Mouse (Mus musculus) MEL (cell line): ENCODE measurements around the gene Ppp2r2c.

Source experiments
- CTCF ChIP-seq, 3 experiments: IDR thresholded peaks in 2 of 3; conservative IDR thresholded peaks in 1 of 3; 2 replicates each; pipeline ENCODE4 v1.5.1; 2011 to 2012; ENCODE audit warnings: low read length in 3 of 3, low read depth in 2 of 3, mild to moderate bottlenecking in 2 of 3, improper control_type of control experiment in 1 of 3, inconsistent platforms in 1 of 3, mixed read lengths in 1 of 3, moderate library complexity in 1 of 3; ENCODE audit not compliant: control insufficient read depth in 1 of 3, insufficient read depth in 1 of 3, poor library complexity in 1 of 3, severe bottlenecking in 1 of 3
- GATA1 ChIP-seq: IDR thresholded peaks from 2 replicates; pipeline ENCODE4 v1.6.1; 2011; ENCODE audit warnings: low read depth, low read length, improper control_type of control experiment
- POLR2A ChIP-seq, 2 experiments: IDR thresholded peaks; 2 replicates each; pipeline ENCODE4 v1.6.1; 2011 to 2012; ENCODE audit warnings: low read length in 2 of 2, mild to moderate bottlenecking in 2 of 2, control low read depth in 1 of 2, improper control_type of control experiment in 1 of 2, low read depth in 1 of 2, moderate library complexity in 1 of 2; ENCODE audit not compliant: control insufficient read depth in 1 of 2, insufficient read depth in 1 of 2, poor library complexity in 1 of 2
- ZC3H11A ChIP-seq: IDR thresholded peaks from 2 replicates; pipeline ENCODE4 v1.6.1; 2012; ENCODE audit warnings: low read depth, mild to moderate bottlenecking, inconsistent platforms, low read length, improper control_type of control experiment

GRCm38 (mm10) chr5:36820142-36820541 lies 48.2 kb upstream of the Ppp2r2c start:
- TF ChIP-seq GATA1 = no peak
- TF ChIP-seq CTCF (IDR thresholded peaks at IDR 0.05 in 2 of 3, conservative IDR thresholded peaks at IDR 0.05 in 1 of 3; ENCODE audit: control insufficient read depth in 1 of 3, insufficient read depth in 1 of 3, low read depth in 2 of 3, low read length in 3 of 3, poor library complexity in 1 of 3, severe bottlenecking in 1 of 3) = peak; percentile 86 to 98 (median 97)
- TF ChIP-seq POLR2A (IDR thresholded peaks at IDR 0.05; ENCODE audit: control insufficient read depth in 1 of 2, insufficient read depth in 1 of 2, low read depth in 1 of 2, low read length in 2 of 2, poor library complexity in 1 of 2) = no peak
- TF ChIP-seq ZC3H11A = no peak
